Mouse (Mus musculus) hindbrain, embryonic 15.5 days (tissue): Measurements from ENCODE around the gene Lnx2. TPM values are rescaled to one million over a fixed set of nuclear protein-coding genes. Genes with fewer than 3 reads are reported as not detected.

Source experiments
- ATAC-seq: fragments of 200-750 bp; cut with Nextera tagmentation; 2 replicates; pipeline ENCODE4 v1.8.0; 2017; ENCODE audit warnings: low read depth, moderate number of reproducible peaks, moderate TSS enrichment; ENCODE audit not compliant: low FRiP score
- H3K27ac ChIP-seq: fragments of 300-500 bp; sonication (generic); replicated peaks from 2 replicates; pipeline ENCODE4 v1.5.1; 2015; ENCODE audit warnings: mild to moderate bottlenecking, inconsistent platforms
- H3K27me3 ChIP-seq: fragments of 300-500 bp; sonication (generic); 2 replicates; pipeline ENCODE4 v1.6.1; 2015; ENCODE audit warnings: control low read depth, inconsistent platforms
- H3K36me3 ChIP-seq: fragments of 300-500 bp; sonication (generic); 2 replicates; pipeline ENCODE4 v1.6.1; 2015; ENCODE audit warnings: control low read depth, inconsistent platforms
- H3K4me1 ChIP-seq: fragments of 300-500 bp; sonication (generic); replicated peaks from 2 replicates; pipeline ENCODE4 v1.6.1; 2015; ENCODE audit warnings: control low read depth, inconsistent platforms
- H3K4me2 ChIP-seq: fragments of 300-500 bp; sonication (generic); 2 replicates; pipeline ENCODE4 v1.6.1; 2015; ENCODE audit warnings: moderate library complexity, mild to moderate bottlenecking, inconsistent platforms
- H3K4me3 ChIP-seq: fragments of 300-500 bp; sonication (generic); 2 replicates; pipeline ENCODE4 v1.5.1; 2015; ENCODE audit warnings: mild to moderate bottlenecking, inconsistent platforms
- H3K9ac ChIP-seq: fragments of 300-500 bp; sonication (generic); 2 replicates; pipeline ENCODE4 v1.6.1; 2015; ENCODE audit warnings: inconsistent platforms
- H3K9me3 ChIP-seq: fragments of 300-500 bp; sonication (generic); 2 replicates; pipeline ENCODE4 v1.6.1; 2016; ENCODE audit warnings: control low read depth, inconsistent platforms
- WGBS: fragments of 180-500 bp; shearing (Covaris S2); methylation state at CpG from one replicate; pipeline ENCODE4 v1.1.7; 2015; 5-methylcytosine and 5-hydroxymethylcytosine counted together
- polyA plus RNA-seq: library from polyadenylated mRNA; unstranded; fragments of >200 nt; fragmentation: Nextera tagmentation; extraction: Ambion mirVana; gene quantifications from 2 replicates; pipeline ENCODE4 v1.2.1, GENCODE M21; 2015

The Lnx2 gene
- polyA plus RNA-seq, 1 experiment from 2014 or later = 6.5 TPM

DNA sequence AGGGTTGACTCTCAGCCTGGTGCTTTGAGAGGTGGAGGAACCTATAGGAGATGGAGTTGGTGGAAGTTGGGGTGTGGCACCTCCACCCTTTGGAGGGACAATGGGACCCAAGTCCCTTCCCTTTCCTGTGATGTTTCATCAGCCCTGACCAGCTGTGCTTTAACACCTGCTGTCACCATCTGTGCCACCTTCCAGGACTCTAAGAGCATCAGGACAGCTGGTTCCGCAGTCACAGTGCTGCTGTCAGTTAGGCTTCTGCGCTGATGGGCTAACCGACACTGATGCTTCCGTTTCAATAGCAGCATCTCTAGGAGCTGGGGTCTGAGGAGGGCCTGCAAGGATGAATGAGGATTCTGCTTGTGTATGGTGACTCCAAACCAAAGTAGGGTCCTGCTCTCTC is 20.2 kb upstream of the Lnx2 start:
- Histone ChIP-seq H3K4me2 (no peak overlapping the region), H3K27me3 (no peaks in the 10 kb centered on the region), H3K4me1 (no peaks in the 10 kb centered on the region), H3K9me3 (no peaks in the 10 kb centered on the region), H3K4me3 (no peak overlapping the region), H3K27ac (no peak overlapping the region), H3K36me3 (no peaks in the 10 kb centered on the region; the same call in 1 of the 2 replicates), H3K9ac (no peak overlapping the region)
- WGBS = 95% methylated on average over 4 of the region's 4 CpGs
- ATAC-seq = no peak

DNA sequence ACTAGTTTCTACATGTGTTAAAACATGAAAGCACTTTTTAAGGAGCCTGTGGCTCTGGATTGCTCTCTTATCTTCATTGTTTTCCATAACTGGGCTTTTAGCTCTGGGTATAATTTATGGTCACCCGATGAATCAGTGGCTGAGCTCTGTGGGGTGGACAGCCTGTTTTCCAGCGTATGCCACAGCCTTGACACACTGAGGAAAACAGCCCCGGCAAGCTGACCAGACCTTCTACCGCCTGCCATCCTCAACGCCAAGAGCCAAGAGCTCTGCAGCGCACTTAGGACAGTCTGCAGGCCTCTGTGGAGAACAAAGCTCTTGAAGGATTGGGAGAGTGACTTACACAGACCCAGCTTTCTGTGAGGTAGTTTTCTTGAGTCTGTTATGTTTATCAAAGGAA is 17.9 kb upstream of the Lnx2 start:
- ATAC-seq = no peak
- 96% methylated on average over 6 of the region's 6 CpGs for WGBS

DNA sequence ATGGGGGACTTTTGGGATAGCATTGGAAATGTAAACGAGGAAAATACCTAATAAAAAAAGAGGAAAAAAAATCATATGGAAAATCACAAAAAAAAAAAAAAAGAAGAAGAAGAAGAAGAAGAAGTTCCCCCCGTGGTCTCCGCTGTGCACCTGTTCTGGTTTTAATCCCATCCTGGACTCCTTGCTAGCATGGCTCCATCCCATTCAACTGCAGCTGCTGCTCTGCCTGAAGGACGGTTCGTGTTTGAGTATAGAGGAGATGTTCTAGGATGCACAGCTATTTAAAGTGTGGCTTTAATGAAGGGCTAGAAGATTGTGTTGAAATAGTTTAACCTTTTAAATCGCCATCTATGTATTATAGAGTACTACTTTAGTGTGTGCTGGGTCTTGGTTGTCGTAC is 16.1 kb upstream of the Lnx2 start:
- Histone ChIP-seq H3K9me3 (no peaks in the 10 kb centered on the region), H3K36me3 (no peaks in the 10 kb centered on the region), H3K4me2 (no peak overlapping the region), H3K27ac (no peak overlapping the region), H3K9ac (no peak overlapping the region), H3K4me3 (no peak overlapping the region), H3K27me3 (no peaks in the 10 kb centered on the region), H3K4me1 (peaks cover 5% of the 10 kb centered on the region; the same call in 1 of the 2 replicates)
- WGBS = 94% methylated on average over 7 of the region's 7 CpGs
- no peak for ATAC-seq

More for the DNA sequence above, 17.9 kb upstream of the Lnx2 start:
- peaks cover 5% of the 10 kb centered on the region; the same call in 1 of the 2 replicates for H3K4me1 ChIP-seq
- no peak overlapping the region for H3K27ac ChIP-seq
- H3K9me3 ChIP-seq = no peaks in the 10 kb centered on the region
- H3K9ac ChIP-seq = no peak overlapping the region
- H3K4me3 ChIP-seq = no peak overlapping the region
- no peaks in the 10 kb centered on the region for H3K36me3 ChIP-seq
- H3K27me3 ChIP-seq = no peaks in the 10 kb centered on the region
- no peak overlapping the region for H3K4me2 ChIP-seq

DNA sequence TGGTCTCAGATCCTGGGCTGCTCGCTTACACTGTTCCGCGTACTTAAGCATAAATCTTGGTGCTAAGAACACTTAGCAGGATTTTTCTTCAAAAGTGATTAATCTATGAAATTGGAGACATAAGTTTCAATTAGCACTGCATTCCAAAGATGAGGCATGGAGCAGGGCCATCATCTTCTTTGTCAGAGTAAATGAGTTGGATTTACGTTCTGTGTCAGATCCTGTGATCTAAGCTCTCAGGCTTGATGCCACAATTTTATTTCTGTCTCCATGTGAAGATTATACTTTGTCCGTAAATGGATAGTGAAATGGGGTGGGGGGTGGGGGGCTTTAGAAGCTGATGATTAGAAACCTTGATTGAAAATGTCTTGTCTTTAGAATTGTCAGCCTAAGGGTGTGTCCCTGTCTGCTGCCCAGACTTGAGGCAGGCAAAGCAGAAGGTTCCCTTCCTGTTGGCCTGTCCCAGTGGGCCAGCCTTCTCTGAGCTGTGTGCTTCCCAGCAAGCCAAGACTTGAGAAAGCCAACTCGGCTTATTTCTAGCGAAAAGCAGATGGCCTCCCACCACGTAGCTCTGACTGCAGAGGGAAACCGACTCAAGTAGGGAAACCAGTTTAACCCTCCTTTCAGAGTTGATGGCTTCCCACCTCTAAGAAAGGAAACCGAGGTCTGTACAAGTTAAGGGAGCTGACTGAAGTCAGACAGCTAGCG is 14.0 kb upstream of the Lnx2 start:
- no peak for ATAC-seq
- Histone ChIP-seq H3K27me3 (no peaks in the 10 kb centered on the region), H3K4me2 (no peak overlapping the region), H3K9me3 (no peaks in the 10 kb centered on the region), H3K36me3 (no peaks in the 10 kb centered on the region), H3K27ac (no peak overlapping the region), H3K9ac (no peak overlapping the region), H3K4me3 (no peak overlapping the region), H3K4me1 (peaks cover 7% of the 10 kb centered on the region; the same call in 1 of the 2 replicates)
- 81% methylated on average over 11 of the region's 11 CpGs for WGBS

DNA sequence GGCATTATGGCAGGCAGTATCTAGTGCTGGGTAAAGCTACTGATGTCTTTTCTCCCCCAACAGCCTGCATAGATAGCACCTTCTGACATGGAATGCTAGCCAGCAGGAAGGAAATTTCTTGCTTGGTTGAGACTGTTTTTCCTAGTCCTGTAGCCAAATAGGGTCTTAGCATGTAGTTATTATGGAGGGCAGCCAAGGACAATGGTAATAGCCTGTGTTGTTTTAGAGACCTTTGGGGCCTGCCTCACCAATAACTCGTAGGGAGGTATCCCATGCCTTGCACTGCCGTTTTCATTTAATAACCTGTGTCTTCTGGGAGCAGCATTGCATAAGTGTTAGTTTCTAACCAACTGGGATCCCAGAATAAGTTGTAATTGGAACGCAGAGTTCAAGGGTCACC is 13.4 kb upstream of the Lnx2 start:
- ATAC-seq = no peak

DNA sequence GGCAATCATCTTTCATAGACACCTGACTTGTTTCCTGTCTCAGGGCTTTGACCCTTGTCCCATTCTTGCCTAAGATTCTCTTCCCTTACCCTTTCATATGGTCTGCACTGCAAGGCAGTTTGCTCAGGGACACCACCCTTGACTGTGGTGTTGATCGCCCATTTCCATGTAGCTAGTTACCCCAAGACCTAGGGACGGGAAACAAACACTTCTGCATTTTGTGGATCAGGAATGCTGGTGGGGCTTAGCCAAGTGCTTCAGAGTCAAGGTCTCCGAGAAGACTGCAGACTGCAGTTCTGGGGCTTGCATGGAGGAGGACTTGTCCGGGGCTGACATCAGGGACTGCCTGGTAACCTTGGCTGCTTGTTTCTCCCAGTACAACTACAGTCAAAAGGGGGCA is 10.4 kb upstream of the Lnx2 start:
- Histone ChIP-seq H3K27ac (no peak overlapping the region), H3K4me2 (no peak overlapping the region), H3K36me3 (no peaks in the 10 kb centered on the region), H3K4me3 (no peak overlapping the region), H3K4me1 (peaks cover 11% of the 10 kb centered on the region; the same call in 1 of the 2 replicates), H3K27me3 (no peaks in the 10 kb centered on the region), H3K9me3 (no peaks in the 10 kb centered on the region), H3K9ac (no peak overlapping the region)
- no peak for ATAC-seq
- 92% methylated on average over 4 of the region's 4 CpGs for WGBS

More for the DNA sequence above, 13.4 kb upstream of the Lnx2 start:
- Histone ChIP-seq H3K36me3 (no peaks in the 10 kb centered on the region), H3K9me3 (no peaks in the 10 kb centered on the region), H3K4me3 (no peak overlapping the region), H3K4me2 (no peak overlapping the region), H3K27ac (no peak overlapping the region), H3K27me3 (no peaks in the 10 kb centered on the region), H3K4me1 (peaks cover 11% of the 10 kb centered on the region; the same call in 1 of the 2 replicates), H3K9ac (no peak overlapping the region)
- 76% methylated on average over 3 of the region's 3 CpGs for WGBS

DNA sequence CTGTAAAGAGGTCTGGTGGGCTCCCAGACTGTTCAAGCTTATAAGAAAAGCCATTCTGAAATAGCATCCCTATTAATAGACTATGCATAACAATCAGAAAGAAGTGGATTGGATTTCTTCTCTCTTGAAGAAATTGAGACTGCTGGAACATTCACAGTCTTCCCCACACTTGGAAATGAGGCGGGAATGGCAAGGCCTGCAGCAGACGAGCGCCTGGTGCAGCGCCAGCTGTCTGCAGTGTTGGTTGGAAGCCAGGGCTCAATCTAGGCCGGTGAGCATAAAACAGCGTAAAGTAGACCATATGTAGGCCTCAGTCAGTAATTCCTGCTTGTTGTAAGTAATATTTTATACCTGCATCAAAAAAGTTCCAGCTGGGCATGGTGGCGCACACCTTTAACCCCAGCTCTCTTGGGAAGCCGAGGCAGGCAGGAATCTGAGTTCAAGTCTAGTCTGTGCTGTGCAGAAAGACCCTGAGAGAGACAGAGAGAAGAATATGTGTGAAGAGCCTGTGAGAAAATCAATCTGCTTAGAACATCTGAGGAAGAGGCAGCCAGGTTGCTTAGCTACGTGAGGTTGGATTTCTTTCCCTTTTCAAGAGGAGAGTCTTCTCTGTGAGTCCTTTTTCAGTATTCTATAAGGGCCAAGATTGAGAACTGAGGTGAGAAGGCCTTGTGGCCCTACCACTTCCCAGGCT is 9.0 kb upstream of the Lnx2 start:
- no peak overlapping the region for H3K27ac ChIP-seq
- H3K9me3 ChIP-seq = no peaks in the 10 kb centered on the region
- H3K36me3 ChIP-seq = no peaks in the 10 kb centered on the region
- H3K9ac ChIP-seq = no peak overlapping the region
- WGBS = 73% methylated on average over 9 of the region's 9 CpGs
- no peaks in the 10 kb centered on the region for H3K27me3 ChIP-seq
- H3K4me2 ChIP-seq = no peak overlapping the region
- no peak overlapping the region for H3K4me3 ChIP-seq
- peaks cover 11% of the 10 kb centered on the region; the same call in 1 of the 2 replicates for H3K4me1 ChIP-seq
- ATAC-seq = no peak

DNA sequence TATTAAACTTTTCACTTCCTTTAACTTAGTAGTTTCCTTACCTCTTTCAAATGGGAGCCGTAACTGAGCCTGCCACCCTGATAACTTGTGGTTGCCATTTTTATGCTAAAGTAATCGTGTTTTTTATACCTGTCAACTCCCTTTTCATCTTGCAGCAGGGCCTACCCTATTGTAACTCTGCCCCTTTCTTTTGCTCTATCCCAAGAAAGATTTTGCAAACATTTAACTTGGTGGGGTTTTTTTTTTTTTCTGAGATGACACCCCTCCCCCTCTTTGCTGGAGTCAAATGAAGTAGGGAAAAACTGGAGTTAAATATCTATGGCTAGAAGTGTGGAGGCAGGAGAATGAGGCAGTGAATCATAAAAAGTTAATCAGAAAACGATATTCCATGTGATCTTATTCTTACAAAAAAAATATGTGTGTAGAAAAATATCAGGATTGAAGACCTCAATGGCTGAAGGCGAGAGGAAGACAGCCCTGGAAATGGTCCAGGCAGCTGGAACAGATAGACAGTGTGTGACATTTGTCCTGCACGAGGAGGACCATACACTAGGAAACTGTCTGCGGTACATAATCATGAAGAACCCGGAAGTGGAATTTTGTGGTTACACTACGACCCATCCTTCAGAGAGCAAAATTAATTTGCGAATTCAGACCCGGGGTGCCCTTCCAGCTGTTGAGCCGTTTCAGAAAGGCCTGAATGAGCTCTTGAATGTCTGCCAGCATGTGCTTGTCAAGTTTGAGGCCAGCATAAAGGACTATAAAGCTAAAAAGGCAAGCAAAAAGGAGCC is 1.9 kb upstream of the Lnx2 start:
- ATAC-seq = no peak
- peak overlapping the region; percentile 98 for H3K4me3 ChIP-seq
- no peaks in the 10 kb centered on the region for H3K9me3 ChIP-seq
- H3K27ac ChIP-seq = no peak overlapping the region
- 52% methylated on average over 11 of the region's 11 CpGs for WGBS
- no peaks in the 10 kb centered on the region for H3K27me3 ChIP-seq
- peaks cover 28% of the 10 kb centered on the region for H3K4me1 ChIP-seq
- peak overlapping the region; percentile 80 for H3K9ac ChIP-seq
- H3K36me3 ChIP-seq = no peaks in the 10 kb centered on the region
- H3K4me2 ChIP-seq = peak overlapping the region; percentile 98

DNA sequence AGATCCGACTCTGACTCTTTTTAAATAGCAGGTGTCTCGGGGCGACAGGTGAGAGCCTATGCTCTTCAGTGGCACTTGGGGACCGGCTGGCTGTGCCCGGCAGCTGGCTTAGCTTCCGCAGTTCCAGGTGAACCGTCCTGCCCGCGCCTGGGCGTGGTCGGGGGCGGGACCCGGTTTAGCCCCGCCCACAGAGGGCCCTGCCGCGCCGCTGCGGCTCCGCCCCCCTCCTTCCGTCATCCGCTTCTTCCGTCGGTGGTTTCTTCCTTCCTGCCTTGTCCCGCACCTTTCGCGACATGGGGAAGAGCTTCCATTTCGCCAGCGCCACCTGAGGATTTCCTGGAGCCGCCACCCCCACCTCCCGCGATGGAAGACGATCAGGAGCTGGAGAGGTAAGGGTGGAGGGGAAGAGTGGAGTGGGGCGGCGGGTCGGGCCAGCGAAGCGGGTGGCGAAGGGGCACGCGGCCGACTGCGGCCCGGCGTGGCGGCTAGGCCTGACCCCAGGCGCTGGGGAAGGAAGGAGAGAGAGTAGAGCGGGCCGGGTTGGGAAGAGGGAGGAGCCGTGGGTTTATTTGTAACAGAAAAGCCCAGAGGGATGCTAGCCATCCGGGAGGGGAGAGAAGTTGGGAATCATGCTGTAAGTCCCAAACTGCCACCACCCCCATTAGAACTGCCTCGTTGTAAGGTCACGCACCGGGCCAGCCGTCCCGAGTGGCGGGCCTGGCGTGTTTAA is 1.1 kb upstream of the Lnx2 start:
- no peaks in the 10 kb centered on the region for H3K9me3 ChIP-seq
- H3K4me1 ChIP-seq = peaks cover 28% of the 10 kb centered on the region
- no peaks in the 10 kb centered on the region for H3K27me3 ChIP-seq
- WGBS = under 1% methylated on average over 56 of the region's 57 CpGs
- peak overlapping the region; percentile 98 for H3K4me3 ChIP-seq
- peak overlapping the region; percentile 90 for H3K27ac ChIP-seq
- ATAC-seq = peak; percentile 76
- peak overlapping the region; percentile 98 for H3K4me2 ChIP-seq
- no peaks in the 10 kb centered on the region for H3K36me3 ChIP-seq
- H3K9ac ChIP-seq = peak overlapping the region; percentile 80

DNA sequence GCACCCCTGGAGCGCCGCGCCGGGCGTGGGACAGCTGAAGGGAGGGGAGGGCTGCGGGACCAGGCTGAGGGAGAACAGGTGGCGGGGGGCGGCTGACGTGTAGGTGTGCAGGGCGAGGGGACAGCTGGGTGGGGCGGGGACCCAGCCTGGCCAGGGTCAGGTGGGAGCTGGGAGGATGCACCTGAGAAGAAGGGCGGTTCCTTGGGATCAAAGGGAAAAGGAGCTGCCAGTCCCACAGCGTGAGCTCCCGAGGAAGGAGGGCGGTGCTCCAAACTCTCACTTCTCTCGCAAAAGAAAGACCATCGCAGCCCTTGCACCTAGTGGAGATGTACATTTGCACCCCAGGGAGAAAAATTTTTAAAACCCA is 396 bp upstream of the Lnx2 start, which contains the start of gene Polr1d:
Gene Polr1d (plus strand): TSS at position 252 of the 367 bp plus-strand sequence.
- Histone ChIP-seq H3K36me3 (no peaks in the 10 kb centered on the region), H3K27ac (peak within 1 kb of the TSS; percentile 90), H3K27me3 (no peaks in the 10 kb centered on the region), H3K4me3 (peak within 1 kb of the TSS; percentile 98), H3K9ac (peak within 1 kb of the TSS; percentile 80), H3K4me1 (peaks cover 28% of the 10 kb centered on the region), H3K9me3 (no peaks in the 10 kb centered on the region), H3K4me2 (peak within 1 kb of the TSS; percentile 98)
- WGBS = 0% methylated on average over 17 of the region's 17 CpGs
- peak; percentile 74; the same call in 1 of the 2 replicates for ATAC-seq
